Mouse (Mus musculus) ES-Bruce4 (cell line): Measurements from ENCODE around the gene Src.
A peak's percentile ranks its signal among the peaks of the same experiment; 100 is the strongest.

Experiments
- EP300 ChIP-seq: IDR thresholded peaks from 2 replicates; pipeline ENCODE4 v1.6.1; 2011; ENCODE audit warnings: low read depth, low read length; ENCODE audit not compliant: insufficient read depth
- POLR2A ChIP-seq: IDR thresholded peaks from one replicate; pipeline ENCODE4 v1.8.1; 2011; ENCODE audit warnings: low read length; ENCODE audit not compliant: insufficient read depth

GRCm38 (mm10) chr2:157392331-157392730, 25.9 kb upstream of the Src start:
- TF ChIP-seq POLR2A: no peak
- 0 out of 2 replicates have a peak, but pooled peaks have one; percentile 38 for TF ChIP-seq EP300
